Mouse (Mus musculus) erythroid progenitor cell, adult 5-6 weeks (primary cell): Measurements from ENCODE around the gene Pmp22. TPM values are rescaled to one million over a fixed set of nuclear protein-coding genes. Genes with fewer than 3 reads are reported as not detected.

Experiments
- ATAC-seq: replicated peaks from 2 replicates; pipeline ENCODE4 v1.8.0; 2016; ENCODE audit warnings: moderate number of reproducible peaks, mild to moderate bottlenecking, moderate TSS enrichment, inconsistent platforms; ENCODE audit not compliant: poor library complexity, low FRiP score, severe bottlenecking
- total RNA-seq, 2 experiments: library from RNA; stranded (forward) in 1 of 2; stranded (reverse) in 1 of 2; fragments of 150-400 nt in 1 of 2; fragments of 186-747, 209-891 nt in 1 of 2; gene quantifications; 2 replicates each; pipeline versions ENCODE4 v1.2.3 to v1.2.4; 2015 to 2017; ENCODE audit warnings: low replicate concordance in 2 of 2

Gene Pmp22
- total RNA-seq, 2 experiments from 2014 or later: 1.7 TPM; not detected in 1

DNA sequence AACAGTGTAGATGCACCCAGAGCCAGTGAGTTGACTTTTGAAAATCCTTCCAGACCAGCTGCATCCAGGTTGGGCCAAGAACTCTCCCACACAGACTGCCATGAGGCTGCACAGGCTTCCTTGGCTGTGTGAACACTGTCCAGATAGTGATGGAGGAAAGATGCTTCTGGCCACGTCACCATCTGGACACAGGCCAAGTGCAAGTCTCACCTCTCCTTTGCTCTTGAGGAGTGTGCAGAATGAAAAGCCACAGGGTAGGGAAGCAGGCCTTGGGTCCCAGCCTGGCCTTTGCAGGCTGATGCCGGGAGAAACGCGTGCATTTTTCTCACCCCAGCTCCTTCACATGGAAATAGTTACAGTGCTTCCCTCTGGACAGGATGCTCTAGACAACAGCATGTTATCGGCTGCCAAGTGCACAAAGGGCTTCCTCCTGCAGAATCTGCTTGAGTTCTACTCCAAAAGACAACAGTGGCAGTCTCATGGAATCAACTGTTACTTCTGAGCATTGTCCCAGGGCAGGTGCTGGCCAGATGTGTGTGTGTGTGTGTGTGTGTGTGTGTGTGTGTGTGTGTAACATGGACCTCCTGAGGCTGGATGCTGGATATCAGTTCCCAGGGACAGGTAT is 2.8 kb upstream of the Pmp22 start:
- no peak for ATAC-seq

DNA sequence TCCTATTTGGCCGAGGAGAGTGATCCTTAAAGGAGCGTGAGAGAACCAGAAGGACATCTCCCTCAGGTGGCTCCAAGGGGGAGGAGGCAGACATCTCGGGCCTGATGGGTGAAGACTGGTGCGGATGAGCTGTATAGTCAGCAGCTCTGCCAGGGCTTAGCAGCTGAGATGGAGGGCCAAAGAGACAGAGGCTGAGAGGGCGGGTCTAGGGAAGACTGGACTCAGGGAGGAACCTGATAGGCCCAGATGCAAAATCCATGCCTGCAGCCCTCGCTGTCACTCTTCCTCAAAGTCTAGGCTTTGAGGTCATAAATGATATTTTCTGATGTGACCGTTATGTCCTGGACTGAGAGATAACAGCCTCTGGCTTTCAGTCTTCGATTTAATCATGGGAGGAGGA is 1.8 kb upstream of the Pmp22 start:
- ATAC-seq: no peak

DNA sequence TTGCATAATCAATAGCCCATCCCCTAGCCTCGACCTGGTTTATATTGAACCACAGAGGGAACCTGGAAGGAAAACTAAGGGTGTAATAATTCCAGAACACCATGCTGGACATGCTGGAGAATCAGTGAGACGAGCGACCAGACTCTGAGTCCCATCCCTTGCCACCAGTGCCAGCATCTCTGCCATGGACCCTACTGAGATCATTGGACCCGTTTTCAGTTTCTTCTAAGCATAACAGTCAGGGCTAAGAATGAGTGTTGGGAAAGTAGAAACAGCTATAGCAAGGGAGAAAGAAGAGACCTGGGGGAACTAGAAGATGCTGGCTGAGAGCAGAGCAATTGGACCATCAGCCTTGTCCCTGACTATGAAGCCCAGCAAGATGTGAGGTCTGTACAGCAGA is 1.3 kb upstream of the Pmp22 start:
- ATAC-seq: no peak

DNA sequence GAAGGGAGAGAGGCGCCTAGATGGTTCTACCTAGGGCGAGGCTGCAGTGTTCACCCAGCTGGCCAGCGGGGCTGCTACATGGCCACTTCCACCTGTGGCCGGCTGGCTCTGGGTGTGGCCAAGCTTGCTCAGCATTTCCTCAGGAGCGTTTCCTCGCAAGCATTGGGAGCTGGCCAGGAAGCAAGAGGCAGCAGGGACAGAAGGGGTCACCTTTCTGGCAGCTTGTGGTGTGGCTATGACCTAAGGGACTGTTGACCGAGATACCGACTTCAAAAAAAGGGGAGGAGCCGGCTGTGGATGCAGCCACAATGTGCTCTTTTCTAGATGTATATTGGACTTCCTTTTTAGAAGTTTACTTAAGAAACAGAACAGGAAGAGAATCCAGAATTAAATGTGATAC is 593 bp downstream of the Pmp22 start:
- no peak for ATAC-seq

DNA sequence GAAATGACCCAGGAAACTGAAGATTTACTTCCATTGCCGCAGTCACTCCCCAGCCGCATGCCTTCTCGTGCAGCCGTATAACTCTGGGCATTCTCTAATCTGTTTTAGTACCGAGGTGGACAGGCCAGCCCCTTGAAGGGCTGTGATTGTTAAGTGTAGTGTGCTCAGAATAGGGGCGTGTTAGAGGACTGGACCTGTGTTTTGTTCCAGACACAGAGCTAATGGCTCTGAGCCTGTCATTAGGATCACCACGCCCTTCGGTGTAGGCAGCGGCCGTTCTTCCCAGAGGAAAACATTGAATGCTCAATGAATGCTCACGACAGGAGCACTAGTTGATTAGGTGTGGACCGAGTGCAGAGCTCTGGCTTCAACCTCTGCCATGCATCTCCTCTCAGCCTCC is 1.1 kb downstream of the Pmp22 start:
- no peak for ATAC-seq

DNA sequence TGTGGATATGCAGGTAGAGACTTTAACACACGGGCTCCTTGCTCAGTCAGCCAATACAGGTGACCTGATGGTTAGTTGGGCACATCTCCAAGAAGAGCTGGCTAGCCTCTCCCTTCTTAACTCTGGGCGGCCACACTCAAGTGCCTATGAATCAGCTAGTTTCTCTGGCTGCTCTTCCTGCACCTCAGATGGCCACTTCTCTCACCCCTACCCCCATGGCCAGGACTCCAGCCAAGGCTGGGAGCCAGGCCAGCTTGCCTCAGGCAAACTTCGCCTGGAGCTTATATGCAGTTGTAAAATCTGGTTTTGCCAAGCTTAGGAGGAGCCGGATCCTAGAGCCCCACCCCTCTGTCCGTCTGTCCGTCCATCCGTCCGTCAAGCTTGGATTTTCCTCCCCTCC is 1.7 kb downstream of the Pmp22 start:
- ATAC-seq: no peak

DNA sequence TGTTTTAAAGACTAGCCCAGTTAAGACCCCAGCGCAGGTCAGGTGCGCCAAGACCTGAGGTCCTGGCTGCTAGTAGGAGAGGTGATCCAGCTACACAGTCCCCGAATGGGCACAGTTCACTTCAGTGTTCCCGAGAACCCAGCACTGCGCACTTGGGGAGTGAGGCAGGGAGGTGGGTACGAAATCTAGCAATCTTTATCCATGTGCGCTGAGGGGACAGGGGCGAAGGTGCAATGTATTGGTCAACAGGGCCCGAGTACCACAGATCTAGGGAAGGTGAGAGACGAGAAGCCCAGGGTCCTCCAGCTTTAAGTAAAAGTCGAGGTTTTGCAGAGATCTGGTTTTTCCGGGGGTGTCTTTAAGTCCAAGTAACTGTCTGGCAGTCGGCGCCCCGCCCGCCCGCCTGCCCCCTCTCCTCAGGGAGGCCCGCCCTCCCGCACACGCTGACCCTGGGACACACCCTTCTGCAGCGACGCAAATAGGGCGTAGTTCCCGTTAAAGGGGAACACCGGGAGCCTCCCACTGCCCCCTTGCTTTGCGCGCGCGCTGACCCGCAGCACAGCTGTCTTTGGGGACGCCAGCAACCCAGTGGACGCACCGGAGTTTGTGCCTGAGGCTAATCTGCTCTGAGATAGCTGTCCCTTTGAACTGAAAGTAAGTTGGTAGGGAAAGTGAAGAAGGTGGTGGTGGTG is 2.4 kb downstream of the Pmp22 start:
- no peak for ATAC-seq

DNA sequence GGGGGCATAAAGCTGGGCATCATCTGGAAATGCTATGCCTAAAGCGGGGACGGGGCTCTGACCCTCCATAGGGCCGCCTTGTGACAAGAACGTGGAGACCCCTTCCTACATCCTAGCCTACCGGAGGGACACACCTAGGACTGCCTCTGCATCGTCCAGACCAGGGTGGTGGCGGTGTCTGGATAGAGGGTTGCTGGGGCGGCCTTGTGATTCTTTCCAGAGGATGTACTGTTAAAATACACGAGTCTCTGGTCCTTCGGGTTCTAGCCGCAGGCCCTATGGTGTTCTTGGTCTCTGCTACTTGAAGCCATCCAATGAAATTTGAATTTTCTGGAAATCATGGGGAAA is 2.9 kb downstream of the Pmp22 start:
- ATAC-seq: no peak

DNA sequence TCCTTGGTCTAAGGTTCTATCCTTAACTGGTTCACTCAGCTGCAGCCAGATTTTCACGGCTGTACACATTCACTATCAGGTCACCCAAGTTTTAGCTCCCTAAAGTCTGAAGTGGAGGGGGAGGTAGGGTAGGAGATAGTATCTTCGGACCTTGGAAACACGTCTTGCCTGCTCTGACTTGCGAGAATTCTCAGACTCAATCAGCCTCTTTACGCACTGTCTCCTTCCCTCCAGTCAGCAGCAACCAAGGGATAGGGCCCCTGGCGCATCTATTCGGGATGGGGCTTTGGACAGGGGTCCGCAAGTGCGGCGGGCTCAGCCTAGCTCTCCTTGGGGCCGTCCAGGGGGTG is 3.3 kb downstream of the Pmp22 start:
- ATAC-seq: no peak

DNA sequence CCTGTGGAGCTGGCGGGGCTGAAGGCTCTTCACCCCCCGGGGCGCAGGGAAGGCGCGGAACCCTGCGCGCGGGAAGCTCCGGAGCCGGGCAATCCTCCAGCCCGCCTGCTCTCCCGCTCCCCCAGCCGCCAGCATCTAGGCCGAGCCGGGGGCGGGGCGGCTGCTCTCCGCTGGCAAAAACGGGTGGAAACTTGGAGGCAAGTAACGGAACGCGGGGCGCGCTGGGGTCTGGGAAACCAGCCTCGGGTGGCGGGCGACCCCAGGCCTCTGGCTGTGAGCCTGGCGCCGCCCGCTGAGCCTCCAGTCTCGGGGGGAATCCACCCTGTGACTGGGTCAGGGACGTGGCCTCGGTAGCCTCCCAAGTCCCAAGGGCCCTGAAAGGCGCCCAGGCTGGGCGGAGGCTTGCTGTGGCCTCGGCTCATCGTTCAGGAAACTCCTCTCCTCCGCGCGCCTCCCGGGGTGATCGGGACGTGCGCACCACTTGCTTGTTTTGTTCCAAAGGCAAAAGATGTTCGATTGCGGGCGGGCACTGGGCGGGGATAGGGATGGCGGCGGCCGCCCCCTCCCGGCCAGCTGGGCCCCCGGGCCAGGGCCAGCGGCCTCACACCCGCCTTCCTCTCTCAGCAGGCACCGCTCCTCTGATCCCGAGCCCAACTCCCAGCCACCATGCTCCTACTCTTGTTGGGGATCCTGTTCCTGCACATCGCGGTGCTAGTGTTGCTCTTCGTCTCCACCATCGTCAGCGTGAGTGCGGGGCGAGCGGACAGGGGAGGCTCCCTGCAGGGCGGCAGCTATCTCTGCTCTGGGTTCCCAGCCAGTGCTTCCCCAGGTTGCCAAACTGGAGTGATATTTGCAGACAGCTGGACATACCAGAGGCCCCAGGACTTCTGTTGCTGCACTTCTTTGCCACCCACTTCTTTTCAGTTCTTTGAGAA is 4.0 kb downstream of the Pmp22 start:
- no peak for ATAC-seq

DNA sequence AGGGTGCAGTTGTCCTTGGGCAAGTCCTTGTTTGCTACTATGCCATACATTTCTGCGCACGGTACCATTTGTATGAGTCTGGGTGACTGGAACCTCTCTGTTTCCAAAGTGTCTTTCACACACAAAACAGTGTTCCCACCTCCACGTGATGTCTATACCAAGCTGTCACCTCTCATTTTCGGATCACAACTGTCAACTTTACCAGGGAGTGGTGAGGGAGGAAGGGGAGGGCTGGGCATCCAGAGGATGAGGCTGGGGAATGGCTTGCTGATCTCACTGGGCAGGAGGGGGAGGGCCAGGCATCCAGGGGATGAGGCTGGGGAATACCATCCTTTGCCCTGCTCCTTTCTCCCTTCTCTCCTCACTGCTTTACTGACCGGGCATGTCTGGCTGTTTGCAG is 5.2 kb downstream of the Pmp22 start:
- no peak for ATAC-seq

DNA sequence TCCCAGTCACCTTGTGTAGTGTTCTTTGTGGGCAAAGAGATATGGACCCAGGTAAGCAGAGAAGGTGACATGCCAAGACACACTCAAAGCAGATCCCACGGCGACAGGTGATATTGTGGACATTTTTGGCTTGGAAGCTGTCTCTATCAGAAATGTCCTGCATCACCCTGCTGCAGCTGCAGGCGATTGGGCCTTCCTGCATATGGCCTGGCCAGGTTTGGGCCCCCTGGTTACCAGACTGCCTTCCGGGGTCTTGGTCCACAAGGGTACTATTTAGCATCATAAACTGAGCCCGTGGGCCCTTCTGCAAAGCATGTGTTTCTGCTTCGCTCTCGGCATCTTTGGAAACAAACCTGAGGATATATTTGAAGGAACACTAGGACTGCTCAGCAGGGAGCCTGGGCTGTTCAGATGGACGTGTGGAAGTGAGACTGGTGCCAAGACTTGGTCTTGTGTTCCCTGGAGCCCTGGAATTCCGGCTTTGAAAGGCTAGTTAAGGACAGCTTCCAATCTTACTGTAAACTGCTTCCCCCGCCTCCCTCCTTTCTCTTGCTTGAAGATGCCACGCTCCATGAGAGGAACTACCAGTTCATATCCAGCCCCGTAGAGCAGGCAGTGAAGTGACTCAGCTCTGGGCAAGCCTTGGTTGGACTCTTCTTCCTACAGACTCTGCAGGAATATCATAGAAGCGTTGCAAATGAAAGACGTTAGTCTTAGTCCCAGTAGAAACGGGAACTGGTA is 6.1 kb downstream of the Pmp22 start:
- no peak for ATAC-seq

DNA sequence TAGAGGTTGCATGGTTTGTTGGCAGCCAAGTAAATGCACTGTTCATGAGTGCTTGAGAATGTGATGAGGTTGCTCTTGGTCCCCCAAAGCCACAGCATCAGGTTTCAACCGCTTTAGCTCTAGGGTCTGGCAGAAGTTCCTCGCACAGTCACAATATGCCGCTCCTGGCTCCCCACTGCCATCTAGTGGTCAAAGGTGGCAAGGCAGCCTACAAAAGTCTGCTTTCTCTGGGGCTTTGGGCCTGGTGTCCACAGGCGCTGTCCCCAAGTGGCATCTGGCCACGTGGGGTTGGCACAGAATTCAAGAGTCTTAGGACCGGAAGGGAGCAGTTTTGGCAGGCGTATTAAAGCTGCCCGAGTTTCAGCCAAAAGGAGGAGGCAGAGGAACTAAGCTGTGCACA is 6.8 kb downstream of the Pmp22 start:
- no peak; the same call in 1 of the 2 replicates for ATAC-seq

DNA sequence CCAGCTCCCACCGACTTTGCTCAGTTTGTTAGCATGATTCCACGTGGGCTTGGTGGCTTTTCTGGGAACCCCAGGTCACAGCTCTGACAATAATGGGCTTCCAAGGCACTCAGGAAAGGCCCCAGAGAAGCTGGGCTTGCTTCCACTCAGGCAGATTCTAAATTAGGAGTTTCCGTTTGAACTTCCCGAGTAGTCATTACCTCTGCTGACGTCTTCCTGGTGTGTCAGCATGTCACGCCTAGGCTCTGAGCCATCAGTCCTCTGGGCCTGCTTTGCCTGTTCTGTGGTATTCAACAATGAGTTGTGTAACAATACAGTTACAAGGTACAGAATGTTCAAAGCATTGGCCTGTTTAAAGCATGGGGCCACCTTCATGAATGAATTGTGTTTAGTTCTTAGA is 7.4 kb downstream of the Pmp22 start:
- no peak for ATAC-seq

DNA sequence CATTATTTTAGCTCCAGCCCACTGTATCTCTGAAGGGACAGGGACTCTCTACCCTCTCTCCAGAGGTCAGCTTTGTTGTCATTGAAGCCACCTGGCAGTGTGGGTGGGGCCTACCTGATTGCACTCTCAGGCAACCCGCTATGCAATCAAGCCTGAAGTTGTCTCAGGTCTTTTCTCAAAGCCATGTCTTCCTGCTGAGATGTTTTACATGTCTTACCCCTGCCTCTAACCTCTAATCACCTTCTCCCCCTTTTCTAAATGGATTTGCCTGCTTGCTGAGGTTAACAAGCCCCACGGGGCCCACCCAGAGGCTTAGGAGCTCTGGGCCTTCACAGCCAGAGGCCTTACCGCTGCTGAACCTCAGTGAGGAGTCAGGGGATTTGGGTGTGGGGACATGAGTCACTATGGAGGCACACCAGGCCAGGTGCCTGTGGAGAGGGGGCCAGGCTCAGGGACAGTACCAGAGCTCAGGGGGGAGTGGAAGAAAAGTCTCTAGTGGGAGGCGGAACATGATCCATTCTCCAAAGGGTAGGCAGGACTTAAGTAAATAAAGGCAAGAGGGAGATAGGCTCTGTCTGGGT is 8.1 kb downstream of the Pmp22 start:
- no peak for ATAC-seq

DNA sequence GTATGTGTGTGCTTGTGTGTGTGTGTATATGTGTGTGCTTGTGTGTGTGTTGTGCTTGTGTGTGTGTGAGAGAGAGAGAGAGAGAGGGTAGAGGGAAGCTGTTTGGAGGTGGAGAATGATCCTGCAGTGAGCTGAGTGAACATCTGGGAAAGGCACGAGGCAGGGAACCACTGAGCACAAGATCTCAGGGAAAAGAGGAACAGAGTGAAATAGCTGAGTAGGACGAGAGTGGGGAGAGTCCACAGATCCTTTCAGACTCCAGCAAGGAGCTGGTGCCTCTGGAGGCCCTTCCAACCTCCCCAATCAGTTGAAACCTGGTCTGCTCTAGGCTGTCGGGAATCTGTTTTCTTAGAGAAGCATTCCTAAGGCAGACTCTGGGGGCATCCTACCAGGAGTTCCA is 10.0 kb downstream of the Pmp22 start:
- no peak for ATAC-seq

DNA sequence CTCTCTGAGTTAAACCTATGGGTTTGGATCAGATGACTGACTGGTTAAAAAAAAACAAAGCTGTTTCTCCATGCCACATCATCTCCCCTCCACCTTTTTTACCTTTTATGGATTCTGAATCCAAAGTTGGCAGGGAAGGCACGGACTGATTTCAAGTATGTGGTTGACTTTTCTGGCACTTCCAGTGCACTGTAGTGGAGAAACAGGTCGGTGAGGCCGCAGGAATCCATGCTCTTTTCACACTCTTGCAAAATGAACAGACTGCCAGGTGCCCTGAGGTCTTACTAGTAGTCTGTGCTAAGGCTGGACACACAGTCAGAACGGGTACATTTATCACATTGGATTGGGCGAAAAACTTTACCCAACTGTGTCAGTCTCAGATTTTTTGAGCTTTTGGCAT is 13.5 kb downstream of the Pmp22 start:
- ATAC-seq: no peak

DNA sequence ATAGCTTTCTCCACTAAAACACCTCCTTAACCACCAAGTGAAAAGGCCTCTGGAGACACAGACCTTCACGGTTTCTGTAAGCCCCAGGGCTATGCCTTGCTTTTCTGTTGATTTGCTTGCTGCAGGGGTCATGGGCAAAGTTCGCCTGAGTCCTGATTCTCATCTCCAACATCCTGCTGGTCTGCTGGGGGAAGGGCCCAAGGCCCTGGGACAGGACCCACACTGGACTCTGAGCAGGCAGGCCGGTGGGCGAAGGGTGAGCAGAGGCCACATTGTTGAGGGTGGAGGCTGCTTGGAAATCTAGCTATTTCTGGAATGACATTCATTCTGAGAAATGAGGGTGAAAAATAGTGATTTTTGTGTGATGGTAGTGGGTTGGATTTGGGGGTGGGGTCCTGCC is 14.0 kb downstream of the Pmp22 start:
- no peak for ATAC-seq

DNA sequence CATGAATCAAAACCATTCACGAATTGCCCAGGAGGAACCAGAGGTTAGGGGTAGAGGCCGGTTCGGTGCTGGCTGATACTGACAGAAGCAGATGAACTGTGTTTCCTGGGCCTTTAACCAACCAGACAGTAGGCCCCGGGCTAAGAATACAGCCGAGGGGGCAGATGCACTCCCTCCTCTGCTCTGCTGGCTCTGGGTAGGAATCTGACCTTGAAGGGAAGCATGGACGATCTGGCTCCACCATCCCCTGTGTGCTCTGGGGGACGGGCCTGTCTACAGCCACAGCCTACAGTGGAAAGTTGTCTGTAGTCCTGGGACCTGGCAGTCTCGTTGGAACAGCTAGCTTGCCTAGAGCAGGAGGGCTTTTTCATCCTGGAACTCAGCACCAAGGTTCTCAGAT is 14.7 kb downstream of the Pmp22 start:
- ATAC-seq: no peak

DNA sequence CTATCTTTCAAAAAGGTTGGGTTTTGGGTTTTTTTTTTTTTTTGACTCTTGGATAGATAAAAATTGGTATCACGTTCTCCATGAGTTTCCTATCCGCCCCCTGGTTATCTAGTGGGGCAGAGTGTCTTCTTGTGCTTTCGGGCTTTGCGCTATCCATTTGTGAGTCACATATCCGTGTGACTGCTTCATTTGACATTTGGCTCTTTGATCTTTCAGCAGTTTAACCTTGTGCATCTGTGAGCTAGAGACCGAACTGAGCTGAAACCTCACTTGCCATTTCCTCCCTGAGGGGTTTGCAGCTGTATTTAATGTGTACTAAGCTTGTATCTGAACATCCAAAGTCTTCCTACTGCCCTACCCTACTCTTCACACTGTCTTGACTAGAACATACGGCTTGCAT is 17.8 kb downstream of the Pmp22 start:
- ATAC-seq: no peak
